Mouse (Mus musculus) liver, adult 10 weeks (tissue): ENCODE measurements around the gene Gak. TPM values are rescaled to one million over a fixed set of nuclear protein-coding genes. Genes with fewer than 3 reads are reported as not detected.

Experiments
- polyA plus RNA-seq: library from polyadenylated mRNA; stranded (reverse); fragments of 350-450 nt; fragmentation: Illumina TruSeq; extraction: RNeasy Lipid Tissue Mini Kit (QIAGEN cat#74804); gene quantifications from one replicate; pipeline ENCODE4 v1.2.3, GENCODE M21; 2014; ENCODE audit warnings: low read depth, low replicate concordance

Gene Gak
- polyA plus RNA-seq, result 35.0 TPM

GRCm38 (mm10) chr5:108629634-108630483 is at the start of gene Gak, which contains the start of gene Tmem175:
Gak (minus strand) TSS chr5:108629755.
Tmem175 (plus strand) TSS chr5:108629770.

GRCm38 (mm10) chr5:108675251-108675816 is 45.8 kb upstream of the Gak start, which contains the start of gene Slc26a1:
Slc26a1 (minus strand) TSS chr5:108675569.

GRCm38 (mm10) chr5:108668977-108669936 is 39.7 kb upstream of the Gak start, which contains the start of gene Dgkq:
Dgkq (minus strand) TSS chr5:108669672.

GRCm38 (mm10) chr5:108659698-108660631 is 30.4 kb upstream of the Gak start, which contains the start of gene Idua:
Idua (plus strand) TSS chr5:108660331.

GRCm38 (mm10) chr5:108549489-108550206 is 79.9 kb downstream of the Gak start, which contains the start of gene Cplx1:
Cplx1 (minus strand) TSS chr5:108550024.

Other genes with a start within 250 kb of the Gak start
- gene Pde6b, start 241.4 kb downstream of the Gak start, polyA plus RNA-seq, result not detected
- gene Atp5k, start 195.3 kb downstream of the Gak start, polyA plus RNA-seq, result 154 TPM
- 0.93 TPM for gene Mfsd7a, start 180.9 kb downstream of the Gak start, polyA plus RNA-seq
- gene Pcgf3, start 168.5 kb downstream of the Gak start, polyA plus RNA-seq, result 16.0 TPM
- not detected for gene Cplx1, start 79.7 kb downstream of the Gak start, polyA plus RNA-seq
- gene Tmem175, start within 50 bp of the Gak start, polyA plus RNA-seq, result 6.9 TPM
- gene Idua, start 30.6 kb upstream of the Gak start, polyA plus RNA-seq, result 3.5 TPM
- gene Dgkq, start 39.9 kb upstream of the Gak start, polyA plus RNA-seq, result 9.6 TPM
- gene Slc26a1, start 45.8 kb upstream of the Gak start, polyA plus RNA-seq, result 29.2 TPM
- 4.1 TPM for gene Fgfrl1, start 62.6 kb upstream of the Gak start, polyA plus RNA-seq
- not detected for gene Rnf212, start 145.2 kb upstream of the Gak start, polyA plus RNA-seq
- gene Tmed11, start 165.6 kb upstream of the Gak start, polyA plus RNA-seq, result not detected
- gene Vmn2r8, start 179.1 kb upstream of the Gak start, polyA plus RNA-seq, result not detected
- gene Vmn2r9, start 222.8 kb upstream of the Gak start, polyA plus RNA-seq, result not detected